Mouse (Mus musculus): ENCODE results near the gene Fgf14. TPM values are rescaled to one million over a fixed set of nuclear protein-coding genes. Genes with fewer than 3 reads are reported as not detected.
"Not testable (repeated sequence)": the region's sequence is repeated elsewhere in the genome, so short reads cannot be mapped to it uniquely, and the experiment has no call there.

Fgf14 gene
- polyA plus RNA-seq, 1 experiment from 2014 or later, result 1.3 TPM

DNA sequence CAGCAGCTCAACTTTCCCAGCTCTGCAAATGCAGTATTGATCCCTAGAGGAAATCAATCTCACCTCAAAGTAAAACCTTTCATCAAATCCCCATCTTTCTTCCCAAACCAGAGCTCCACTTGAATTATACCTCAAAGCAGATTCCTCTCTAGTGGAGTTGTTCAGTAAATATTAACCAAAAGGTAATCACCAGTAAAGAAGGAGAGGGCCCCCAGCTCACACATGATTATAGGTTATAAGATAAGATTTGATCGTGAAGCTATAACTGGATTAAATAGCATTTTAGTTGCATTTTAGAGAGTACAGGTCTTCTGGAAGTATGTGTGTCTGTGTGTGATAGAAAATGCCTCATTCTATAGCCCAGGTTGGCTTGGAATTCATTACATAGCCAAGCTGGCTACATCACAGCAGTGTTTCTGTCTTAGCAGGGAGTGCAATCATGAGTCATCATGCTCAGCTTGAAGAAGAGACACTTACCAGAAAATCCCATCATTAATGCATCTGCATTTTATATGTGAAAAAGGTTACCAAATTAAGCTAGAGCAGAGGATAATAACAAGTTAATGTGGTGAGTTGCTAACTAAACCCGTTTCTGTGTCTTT, 202.8 kb downstream of the Fgf14 start:
- H3K27ac ChIP-seq (replicated peaks), result no peak overlapping the region
- no peaks in the 10 kb centered on the region for H3K9me3 ChIP-seq (replicated peaks)
- H3K9ac ChIP-seq, result no peak overlapping the region
- no peak for ATAC-seq (ENCODE audit: insufficient number of reproducible peaks, low FRiP score, low TSS enrichment, low read depth)
- WGBS, result 66% methylated on average over 2 of the region's 2 CpGs
- H3K36me3 ChIP-seq, result no peaks in the 10 kb centered on the region
- H3K4me3 ChIP-seq (replicated peaks), result no peak overlapping the region
- H3K4me1 ChIP-seq, result no peaks in the 10 kb centered on the region
- no peaks in the 10 kb centered on the region for H3K27me3 ChIP-seq
- no peak overlapping the region for H3K4me2 ChIP-seq (replicated peaks)

DNA sequence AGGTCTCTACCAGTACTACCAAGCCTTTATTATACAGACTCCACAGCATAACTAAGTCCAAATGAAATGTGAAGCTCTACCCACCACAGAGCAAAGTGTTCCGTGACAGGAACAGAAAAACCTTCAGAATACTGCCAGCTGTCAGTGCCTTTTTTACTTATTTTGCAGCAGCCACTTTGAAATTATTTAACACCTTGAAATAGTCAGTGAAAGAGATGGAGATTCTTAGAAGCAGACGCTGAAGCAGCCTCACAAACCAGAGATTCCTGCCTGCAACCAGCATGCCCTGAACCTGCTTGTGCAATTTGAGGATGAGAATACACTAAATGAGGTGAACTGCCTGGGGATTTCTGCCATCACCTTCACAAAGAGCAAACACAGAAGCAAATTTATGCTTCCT, 206.0 kb downstream of the Fgf14 start:
- Histone ChIP-seq H3K9ac (no peak overlapping the region), H3K27me3 (no peaks in the 10 kb centered on the region), H3K4me3 (replicated peaks) (no peak overlapping the region), H3K36me3 (no peaks in the 10 kb centered on the region), H3K9me3 (replicated peaks) (no peaks in the 10 kb centered on the region), H3K4me1 (no peaks in the 10 kb centered on the region), H3K4me2 (replicated peaks) (no peak overlapping the region), H3K27ac (replicated peaks) (no peak overlapping the region)
- 62% methylated on average over 2 of the region's 2 CpGs for WGBS
- ATAC-seq (ENCODE audit: insufficient number of reproducible peaks, low FRiP score, low TSS enrichment, low read depth), result no peak

DNA sequence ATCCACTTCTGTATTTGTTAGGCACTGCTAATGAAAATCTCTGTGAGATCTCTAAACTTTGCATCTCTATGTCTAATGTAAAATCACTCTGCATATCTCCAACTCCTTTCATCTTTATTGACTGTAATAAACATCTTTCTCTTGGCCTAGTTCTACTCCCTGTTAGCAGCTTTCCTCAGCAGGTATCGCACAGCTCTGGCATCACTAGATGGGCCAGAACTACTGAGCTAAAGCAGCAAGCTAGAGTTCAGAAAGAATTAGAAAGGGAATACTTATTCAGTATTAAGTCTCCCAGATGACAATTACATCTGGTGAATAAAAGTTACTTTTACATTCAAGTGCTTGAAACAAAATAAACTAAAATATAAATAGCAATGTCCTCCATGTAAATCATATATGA, 221.8 kb downstream of the Fgf14 start:
- Histone ChIP-seq H3K36me3 (no peaks in the 10 kb centered on the region), H3K4me2 (replicated peaks) (no peak overlapping the region), H3K27me3 (no peaks in the 10 kb centered on the region), H3K9ac (no peak overlapping the region), H3K4me1 (no peaks in the 10 kb centered on the region), H3K27ac (replicated peaks) (no peak overlapping the region), H3K4me3 (replicated peaks) (no peak overlapping the region), H3K9me3 (replicated peaks) (no peaks in the 10 kb centered on the region)
- 91% methylated on average over 1 of the region's 1 CpGs for WGBS
- no peak for ATAC-seq (ENCODE audit: insufficient number of reproducible peaks, low FRiP score, low TSS enrichment, low read depth)

DNA sequence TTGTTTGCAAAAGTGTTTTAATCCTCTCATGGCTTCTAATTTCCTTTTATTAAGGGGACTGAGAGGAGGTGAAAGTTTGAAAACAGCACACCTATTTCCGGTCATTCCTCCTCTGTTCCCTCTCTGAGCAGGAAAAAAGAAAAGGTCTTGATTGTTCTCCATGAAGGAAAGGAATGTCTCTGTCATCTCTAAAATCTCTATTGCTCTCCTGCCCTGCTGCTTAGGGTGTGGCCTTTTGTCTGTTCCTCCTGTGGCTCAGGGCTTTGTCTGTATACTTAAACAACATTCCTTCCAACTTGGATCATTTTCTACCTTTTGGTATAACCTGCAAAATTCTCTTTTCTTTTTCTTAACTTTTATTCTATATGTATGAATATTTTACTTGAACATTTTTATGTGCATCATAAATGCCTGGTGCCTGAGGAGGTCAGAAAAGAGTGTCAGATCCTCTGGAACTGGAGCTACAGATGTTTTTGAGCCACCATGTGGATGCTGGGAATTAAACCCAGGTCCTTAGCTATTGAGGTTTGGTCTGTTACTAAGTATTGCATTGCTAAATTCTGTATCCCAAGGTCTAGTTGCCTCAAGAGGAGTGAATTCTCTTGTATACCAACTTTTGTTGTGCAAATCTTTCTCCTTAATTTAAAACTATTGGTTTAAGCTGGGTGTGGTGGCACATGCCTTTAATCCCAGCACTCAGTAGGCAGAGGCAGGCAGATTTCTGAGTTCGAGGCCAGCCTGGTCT, 230.7 kb downstream of the Fgf14 start:
- no peaks in the 10 kb centered on the region for H3K9me3 ChIP-seq (replicated peaks)
- no peak for ATAC-seq (ENCODE audit: insufficient number of reproducible peaks, low FRiP score, low TSS enrichment, low read depth)
- no peaks in the 10 kb centered on the region for H3K36me3 ChIP-seq
- H3K4me1 ChIP-seq, result no peaks in the 10 kb centered on the region
- no peak overlapping the region for H3K4me2 ChIP-seq (replicated peaks)
- H3K9ac ChIP-seq, result no peak overlapping the region
- WGBS, result 79% methylated on average over 2 of the region's 2 CpGs
- H3K27me3 ChIP-seq, result no peaks in the 10 kb centered on the region
- no peak overlapping the region for H3K27ac ChIP-seq (replicated peaks)
- no peak overlapping the region for H3K4me3 ChIP-seq (replicated peaks)

DNA sequence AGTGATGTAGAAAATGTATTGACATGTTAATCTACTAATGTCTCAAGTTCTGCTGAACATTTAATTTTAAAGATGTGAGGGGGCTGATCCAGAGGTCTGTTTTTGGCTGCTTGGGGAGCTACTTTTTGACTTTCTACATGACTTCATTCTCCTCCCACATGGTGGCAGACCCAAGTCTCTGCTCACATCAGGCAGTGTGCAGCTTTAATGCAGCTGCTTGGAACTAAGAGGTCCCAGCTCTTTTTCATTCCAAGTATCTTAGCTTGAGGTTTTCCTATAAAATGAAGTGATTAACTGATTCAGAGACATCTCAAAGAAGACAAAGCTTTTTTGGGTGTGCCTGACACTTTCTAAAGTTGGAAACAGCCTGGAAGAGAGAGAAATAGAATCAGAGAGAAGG, 232.1 kb downstream of the Fgf14 start:
- Histone ChIP-seq H3K4me1 (no peaks in the 10 kb centered on the region), H3K9me3 (replicated peaks) (no peaks in the 10 kb centered on the region), H3K9ac (no peak overlapping the region), H3K4me2 (replicated peaks) (no peak overlapping the region), H3K27ac (replicated peaks) (no peak overlapping the region), H3K27me3 (no peaks in the 10 kb centered on the region), H3K36me3 (no peaks in the 10 kb centered on the region), H3K4me3 (replicated peaks) (no peak overlapping the region)
- no peak for ATAC-seq (ENCODE audit: insufficient number of reproducible peaks, low FRiP score, low TSS enrichment, low read depth)

DNA sequence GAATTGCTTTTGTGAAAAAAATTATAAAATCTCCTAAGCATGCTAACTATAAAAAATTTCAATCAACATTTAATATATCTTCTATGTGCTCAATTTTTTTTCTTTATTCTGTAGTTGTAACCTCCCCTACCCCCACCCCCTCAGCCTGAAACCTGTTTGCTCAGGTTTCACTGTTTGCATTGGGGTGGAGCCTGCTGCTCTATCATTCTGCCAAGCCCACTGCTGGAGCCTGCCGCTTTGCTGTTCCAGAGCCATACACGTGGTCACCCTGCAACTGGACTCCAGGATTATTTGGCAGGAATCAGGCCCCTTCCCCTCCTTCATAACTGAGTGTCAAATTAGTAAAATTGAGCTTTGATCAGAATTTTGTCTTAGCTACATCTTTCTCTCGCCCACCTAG, 237.6 kb downstream of the Fgf14 start:
- H3K36me3 ChIP-seq; ATAC-seq (ENCODE audit: insufficient number of reproducible peaks, low FRiP score, low TSS enrichment, low read depth); H3K27me3 ChIP-seq; H3K9ac ChIP-seq; H3K4me3 ChIP-seq (replicated peaks); H3K27ac ChIP-seq (replicated peaks); H3K4me2 ChIP-seq (replicated peaks); H3K9me3 ChIP-seq (replicated peaks); H3K4me1 ChIP-seq: not testable (repeated sequence)
- WGBS, result 24% methylated on average over 3 of the region's 3 CpGs

DNA sequence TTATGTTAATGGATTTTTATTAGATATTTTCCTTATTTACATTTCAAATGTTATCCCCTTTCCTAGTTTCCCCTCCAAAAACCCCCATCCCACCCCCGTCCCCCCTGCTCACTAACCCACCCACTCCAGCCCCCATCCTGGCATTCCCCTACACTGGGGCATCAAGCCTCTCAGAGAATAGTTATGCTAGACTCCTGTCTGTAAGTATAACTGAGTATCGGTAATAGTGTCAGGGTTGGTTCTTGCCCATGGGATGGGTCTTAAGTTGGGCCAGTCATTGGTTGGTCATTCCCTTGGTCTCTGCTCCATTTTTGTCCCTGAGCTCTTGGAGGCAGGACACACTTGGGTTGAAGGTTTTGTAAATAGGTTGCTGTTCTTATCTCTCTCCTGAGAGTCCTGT, 265.0 kb downstream of the Fgf14 start:
- 64% methylated on average over 2 of the region's 2 CpGs for WGBS
- H3K27me3 ChIP-seq, result no peaks in the 10 kb centered on the region
- no peaks in the 10 kb centered on the region for H3K9me3 ChIP-seq (replicated peaks)
- ATAC-seq (ENCODE audit: insufficient number of reproducible peaks, low FRiP score, low TSS enrichment, low read depth), result no peak
- H3K9ac ChIP-seq, result no peak overlapping the region
- no peaks in the 10 kb centered on the region for H3K36me3 ChIP-seq
- H3K4me3 ChIP-seq (replicated peaks), result no peak overlapping the region
- H3K4me1 ChIP-seq, result no peaks in the 10 kb centered on the region
- no peak overlapping the region for H3K4me2 ChIP-seq (replicated peaks)
- no peak overlapping the region for H3K27ac ChIP-seq (replicated peaks)

DNA sequence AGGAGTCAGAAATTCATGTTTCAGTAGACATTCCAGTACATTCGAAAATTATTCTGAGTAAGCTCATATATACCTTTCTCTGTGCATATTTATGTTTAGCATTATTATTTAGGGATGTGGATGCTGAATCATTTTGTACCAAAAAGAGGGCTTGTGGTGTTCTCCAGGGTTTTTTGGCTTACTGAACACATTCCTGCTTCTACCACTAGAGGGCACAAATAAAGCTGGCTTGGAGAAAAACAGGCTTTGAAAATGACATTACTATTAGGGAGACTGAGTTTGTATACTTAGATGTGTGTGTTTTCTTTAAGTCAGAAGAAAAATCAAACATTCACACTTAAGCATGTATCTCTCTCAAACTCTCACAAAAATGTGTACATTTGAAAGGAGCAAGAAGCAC, 266.0 kb downstream of the Fgf14 start:
- 0% methylated on average over 1 of the region's 1 CpGs for WGBS
- Histone ChIP-seq H3K27ac (replicated peaks) (no peak overlapping the region), H3K9ac (no peak overlapping the region), H3K27me3 (no peaks in the 10 kb centered on the region), H3K4me2 (replicated peaks) (no peak overlapping the region), H3K4me3 (replicated peaks) (no peak overlapping the region), H3K4me1 (no peaks in the 10 kb centered on the region), H3K36me3 (no peaks in the 10 kb centered on the region), H3K9me3 (replicated peaks) (no peaks in the 10 kb centered on the region)
- ATAC-seq (ENCODE audit: insufficient number of reproducible peaks, low FRiP score, low TSS enrichment, low read depth), result no peak

DNA sequence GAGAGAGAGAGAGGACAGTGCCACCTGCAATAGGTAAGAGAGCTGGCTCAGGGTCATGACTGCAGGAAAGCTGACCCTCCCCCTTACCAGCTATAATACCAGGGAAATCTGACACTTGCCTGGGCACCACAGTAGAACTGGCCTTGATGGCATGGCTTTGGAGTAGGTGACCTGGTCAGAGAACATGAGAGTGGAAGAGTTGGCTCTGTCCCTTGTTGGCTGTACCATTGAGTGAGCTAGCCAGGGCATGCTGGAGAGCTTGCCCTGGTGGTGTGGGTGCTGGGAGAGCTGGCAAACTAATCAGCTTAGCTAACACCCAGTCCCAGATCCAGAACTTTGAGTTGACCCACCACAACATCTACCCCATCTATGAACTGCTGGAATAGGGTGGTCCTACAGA, 348.5 kb downstream of the Fgf14 start:
- Histone ChIP-seq H3K9ac (no peak overlapping the region), H3K4me1 (no peaks in the 10 kb centered on the region), H3K4me3 (replicated peaks) (no peak overlapping the region), H3K4me2 (replicated peaks) (no peak overlapping the region), H3K27ac (replicated peaks) (no peak overlapping the region), H3K9me3 (replicated peaks) (no peaks in the 10 kb centered on the region), H3K27me3 (no peaks in the 10 kb centered on the region), H3K36me3 (no peaks in the 10 kb centered on the region)
- ATAC-seq (ENCODE audit: insufficient number of reproducible peaks, low FRiP score, low TSS enrichment, low read depth), result no peak

DNA sequence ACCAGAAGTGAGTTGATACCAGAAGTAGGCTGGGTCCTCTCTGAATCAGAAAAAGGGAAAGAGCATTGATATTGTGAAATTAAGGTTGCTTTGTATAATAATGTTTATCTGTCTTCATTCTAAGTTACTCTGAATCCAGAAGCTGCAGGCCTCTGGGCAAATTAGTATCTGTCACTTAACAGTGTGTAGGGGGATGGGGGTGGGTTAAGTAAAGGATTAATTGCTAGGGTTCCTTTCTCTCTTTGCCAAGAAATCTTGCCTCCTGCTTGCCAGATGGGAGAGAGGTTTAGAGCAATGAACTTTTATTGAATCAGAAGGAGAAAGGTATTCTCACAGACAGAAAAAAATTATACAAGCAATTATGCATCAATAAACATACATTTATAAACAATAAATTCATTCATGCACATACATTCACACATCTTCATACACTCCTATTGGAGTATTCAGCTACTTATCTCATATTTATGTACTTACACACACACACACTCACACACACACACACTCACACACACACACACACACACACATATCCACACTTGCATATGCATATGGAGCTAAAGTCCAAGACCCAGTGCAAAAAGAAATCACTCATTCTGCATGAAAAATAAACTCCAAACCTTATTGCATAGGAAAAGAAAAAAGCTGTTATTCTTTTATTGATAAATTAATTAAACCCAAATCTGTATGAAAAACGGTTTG, 357.8 kb downstream of the Fgf14 start:
- Histone ChIP-seq H3K4me3 (replicated peaks) (no peak overlapping the region), H3K4me2 (replicated peaks) (no peak overlapping the region), H3K9ac (no peak overlapping the region), H3K27me3 (no peaks in the 10 kb centered on the region), H3K4me1 (no peaks in the 10 kb centered on the region), H3K36me3 (no peaks in the 10 kb centered on the region), H3K27ac (replicated peaks) (no peak overlapping the region), H3K9me3 (replicated peaks) (no peaks in the 10 kb centered on the region)
- 60% methylated on average over 1 of the region's 1 CpGs for WGBS
- ATAC-seq (ENCODE audit: insufficient number of reproducible peaks, low FRiP score, low TSS enrichment, low read depth), result no peak

DNA sequence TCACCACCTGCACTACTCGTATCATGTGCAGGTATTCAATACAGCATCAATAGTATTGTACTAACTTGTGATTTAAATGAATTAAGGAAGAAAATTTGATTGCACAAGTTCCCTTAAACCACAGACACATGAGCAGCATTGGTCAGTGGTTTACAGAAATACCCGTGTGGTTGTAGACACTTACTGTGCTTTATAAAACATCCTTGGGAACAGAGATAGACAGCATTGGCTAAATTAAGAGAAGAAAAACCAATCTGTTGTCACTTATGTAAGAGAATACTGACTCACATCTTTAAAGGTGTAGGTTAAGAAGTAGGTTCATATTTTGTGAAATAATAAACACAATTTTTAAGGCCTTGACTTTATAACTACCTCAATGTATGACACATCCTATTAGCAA, 361.4 kb downstream of the Fgf14 start:
- H3K36me3 ChIP-seq, result no peaks in the 10 kb centered on the region
- H3K27me3 ChIP-seq, result no peaks in the 10 kb centered on the region
- no peak overlapping the region for H3K9ac ChIP-seq
- no peaks in the 10 kb centered on the region for H3K4me1 ChIP-seq
- H3K4me3 ChIP-seq (replicated peaks), result no peak overlapping the region
- H3K4me2 ChIP-seq (replicated peaks), result no peak overlapping the region
- H3K9me3 ChIP-seq (replicated peaks), result no peaks in the 10 kb centered on the region
- 76% methylated on average over 2 of the region's 2 CpGs for WGBS
- H3K27ac ChIP-seq (replicated peaks), result no peak overlapping the region
- ATAC-seq (ENCODE audit: insufficient number of reproducible peaks, low FRiP score, low TSS enrichment, low read depth), result no peak

DNA sequence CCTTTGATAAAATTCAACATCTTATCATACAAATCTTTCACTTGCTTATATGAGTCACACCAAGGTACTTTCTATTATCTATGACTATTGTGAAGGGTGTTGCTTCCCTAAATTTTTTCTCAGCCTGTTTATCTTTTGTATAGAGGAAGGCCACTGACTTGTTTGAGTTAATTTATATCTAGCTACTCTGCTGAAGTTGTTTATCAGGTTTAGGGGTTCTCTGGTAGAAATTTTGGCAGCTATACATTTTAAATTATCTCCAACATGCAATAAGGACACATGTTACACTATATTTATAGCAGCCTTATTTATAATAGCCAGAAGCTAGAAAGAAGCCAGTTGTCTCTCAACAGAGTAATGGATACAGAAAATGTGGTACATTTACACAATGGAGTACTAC, 389.9 kb downstream of the Fgf14 start:
- Histone ChIP-seq H3K9me3 (replicated peaks) (no peaks in the 10 kb centered on the region), H3K27ac (replicated peaks) (no peak overlapping the region), H3K9ac (no peak overlapping the region)

More for the DNA sequence above, 389.9 kb downstream of the Fgf14 start:
- Histone ChIP-seq H3K4me3 (replicated peaks) (no peak overlapping the region), H3K36me3 (no peaks in the 10 kb centered on the region), H3K4me1 (no peaks in the 10 kb centered on the region), H3K4me2 (replicated peaks) (no peak overlapping the region), H3K27me3 (no peaks in the 10 kb centered on the region)
- no peak for ATAC-seq (ENCODE audit: insufficient number of reproducible peaks, low FRiP score, low TSS enrichment, low read depth)
